Mouse (Mus musculus) spleen, postnatal 14 days (tissue): ENCODE measurements around the gene Lrguk.

Experiments used
- DNase-seq, 2 experiments: peaks; one replicate each; pipeline ENCODE4 v3.0.0; 2021 to 2022; ENCODE audit warnings: low spot score in 2 of 2

Gene Lrguk

GRCm38 (mm10) chr6:34174715-34175114 lies 145.5 kb downstream of the Lrguk start:
- no peak for DNase-seq

DNA sequence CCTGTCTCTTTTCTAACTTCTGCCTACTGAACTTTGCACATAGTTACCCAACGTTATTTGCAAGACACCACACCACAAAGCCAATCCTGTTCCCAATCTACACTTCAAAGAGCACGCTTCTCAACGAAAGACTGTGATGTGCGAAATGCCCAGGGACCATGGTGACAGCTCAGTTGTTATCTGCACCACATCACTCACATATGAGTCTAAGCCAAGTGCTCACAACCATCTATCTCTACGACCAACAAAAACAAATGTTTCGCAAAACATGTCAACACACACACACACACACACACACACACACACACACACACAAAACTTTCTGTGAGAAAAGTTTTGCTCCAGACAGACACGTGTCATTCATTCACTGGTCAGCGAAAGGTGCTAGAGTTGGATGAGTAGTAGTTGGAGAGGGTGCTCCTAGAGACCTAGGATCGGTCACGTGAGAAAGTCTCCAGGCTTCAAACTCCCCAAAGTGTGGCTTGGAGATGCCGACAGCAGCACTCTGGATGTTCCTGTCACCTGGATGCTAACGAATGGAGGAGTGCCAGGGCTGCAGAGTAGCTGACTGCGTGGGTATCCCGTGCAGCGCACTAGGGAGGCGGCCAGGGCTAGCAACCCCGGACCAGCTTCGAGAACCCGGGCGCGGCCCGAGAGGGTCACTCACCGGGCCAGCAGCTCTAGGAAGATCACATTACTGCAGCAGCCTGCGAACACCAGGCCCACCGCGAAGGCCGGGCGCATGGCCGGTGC lies 147.0 kb downstream of the Lrguk start:
- no peak for DNase-seq

GRCm38 (mm10) chr6:34176864-34177247 lies 147.6 kb downstream of the Lrguk start, which contains the start of gene Slc35b4:
Gene Slc35b4, minus strand, starts transcription at chr6:34177111.
- peak; percentile 72 to 87 for DNase-seq

GRCm38 (mm10) chr6:34179007-34179406 lies 149.8 kb downstream of the Lrguk start:
- no peak for DNase-seq

- no peak for DNase-seq
These were observed 150.7 kb downstream of the Lrguk start for GRCm38 (mm10) chr6:34179911-34180310.

GRCm38 (mm10) chr6:34181961-34182360 lies 152.7 kb downstream of the Lrguk start:
- DNase-seq, result no peak

DNA sequence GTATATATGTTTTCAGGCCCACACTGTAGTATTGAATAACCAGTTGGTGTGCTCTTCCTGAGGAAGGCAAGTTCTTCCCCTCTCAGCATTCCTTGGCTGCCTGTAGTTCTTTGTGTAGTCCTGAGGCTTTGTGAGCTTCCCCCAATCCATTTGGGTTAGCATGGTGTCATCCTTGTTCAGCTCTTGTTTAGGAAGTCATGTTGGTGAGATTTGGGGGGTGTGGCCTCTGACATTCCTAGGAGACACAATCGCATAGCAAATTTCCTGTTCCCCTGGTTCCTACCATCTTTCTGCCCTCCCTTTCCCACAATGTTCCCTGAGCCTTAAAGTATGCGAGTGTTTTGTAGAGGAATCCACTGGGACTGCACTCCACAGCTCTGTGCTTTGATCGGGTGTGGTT lies 154.1 kb downstream of the Lrguk start:
- no peak for DNase-seq
